Mouse (Mus musculus): Measurements from ENCODE around the gene Zfp579.

Gene Zfp579

DNA sequence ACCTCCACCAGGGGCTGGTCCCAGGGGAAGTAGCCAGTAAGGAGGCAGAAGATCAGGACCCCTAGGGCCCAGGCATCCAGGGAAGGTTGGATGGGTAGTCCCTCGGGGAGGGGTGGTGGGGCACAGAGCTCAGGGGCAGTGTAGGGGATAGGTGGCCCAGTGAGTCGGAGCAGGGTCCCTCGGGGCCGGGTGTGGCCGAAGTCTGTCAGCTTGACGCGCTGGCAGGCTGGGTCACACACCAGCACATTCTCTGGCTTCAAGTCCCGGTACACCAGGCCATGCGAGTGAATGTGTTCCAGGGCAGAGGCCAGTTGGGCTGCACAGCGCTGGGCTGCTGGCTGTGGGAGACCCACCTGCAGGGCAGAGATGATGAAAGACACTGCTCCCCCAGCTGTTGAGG is 38.6 kb downstream of the Zfp579 start:
- DNase-seq, result peak; percentile 90

DNA sequence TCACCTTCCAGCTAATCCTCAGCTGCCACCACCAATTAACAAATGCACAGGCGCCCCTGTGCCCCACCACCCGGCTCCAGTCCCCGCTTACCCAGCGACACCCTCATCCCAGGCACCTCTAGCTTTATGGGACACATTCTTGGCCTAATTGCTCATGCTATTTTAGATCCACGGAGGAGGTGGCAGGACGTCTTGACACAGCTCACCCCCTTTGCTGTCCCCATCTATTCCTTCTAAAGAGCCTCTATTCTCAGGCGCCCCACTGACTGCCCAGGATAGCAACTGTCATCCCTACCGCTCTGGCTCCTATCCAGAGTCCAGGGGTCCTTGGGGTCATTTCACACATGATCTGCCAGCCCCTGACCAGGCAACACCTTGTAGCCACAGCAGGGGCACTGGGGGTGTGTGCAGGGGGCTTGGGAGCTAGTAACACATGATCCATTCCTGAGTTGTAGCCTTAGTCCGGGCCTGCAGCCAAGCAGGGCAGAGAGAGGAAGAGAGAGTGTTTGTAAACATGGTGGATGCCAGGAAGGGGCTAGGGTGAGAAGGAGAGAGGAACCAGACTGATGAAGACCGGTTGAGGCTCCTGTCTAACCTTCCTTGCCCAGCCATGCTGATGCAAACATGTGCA is 42.0 kb downstream of the Zfp579 start:
- DNase-seq, result peak; percentile 96

DNA sequence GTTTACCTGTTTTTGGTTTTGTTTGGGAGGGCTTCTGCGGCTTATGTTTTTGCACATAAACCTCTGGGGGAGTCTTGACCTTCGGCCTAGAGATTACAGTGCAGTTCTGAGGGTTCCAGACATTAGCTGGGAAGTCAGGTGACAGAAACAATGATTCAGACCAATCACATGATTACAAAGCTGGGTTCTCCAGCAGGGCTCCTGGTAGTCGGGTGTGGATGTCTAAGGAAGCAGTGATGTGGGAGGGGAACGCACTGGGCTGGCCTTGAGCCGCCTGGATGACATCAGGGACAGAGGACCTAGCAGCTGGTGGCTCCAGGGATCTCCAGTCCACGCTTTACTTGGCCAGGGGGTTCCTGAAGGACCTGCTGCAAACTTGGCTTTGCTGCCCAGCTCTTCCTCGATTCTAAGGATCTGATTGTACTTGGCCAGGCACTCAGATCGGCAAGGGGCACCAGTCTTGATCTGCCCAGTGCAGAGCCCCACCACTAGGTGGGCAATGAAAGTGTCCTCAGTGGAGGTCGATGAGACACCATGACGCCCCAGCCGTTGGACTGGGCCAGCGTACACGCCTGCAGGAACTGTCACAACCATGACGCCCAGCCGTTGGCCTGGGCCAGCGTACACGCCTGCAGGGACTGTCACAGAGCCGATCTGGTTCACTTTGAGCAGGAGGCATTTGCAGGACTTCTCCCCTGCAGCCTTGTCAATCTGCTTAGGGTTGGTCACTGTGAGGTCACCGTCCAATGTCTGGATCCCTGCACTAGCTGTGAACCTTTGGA is 45.2 kb downstream of the Zfp579 start:
- peak; percentile 98 for DNase-seq

DNA sequence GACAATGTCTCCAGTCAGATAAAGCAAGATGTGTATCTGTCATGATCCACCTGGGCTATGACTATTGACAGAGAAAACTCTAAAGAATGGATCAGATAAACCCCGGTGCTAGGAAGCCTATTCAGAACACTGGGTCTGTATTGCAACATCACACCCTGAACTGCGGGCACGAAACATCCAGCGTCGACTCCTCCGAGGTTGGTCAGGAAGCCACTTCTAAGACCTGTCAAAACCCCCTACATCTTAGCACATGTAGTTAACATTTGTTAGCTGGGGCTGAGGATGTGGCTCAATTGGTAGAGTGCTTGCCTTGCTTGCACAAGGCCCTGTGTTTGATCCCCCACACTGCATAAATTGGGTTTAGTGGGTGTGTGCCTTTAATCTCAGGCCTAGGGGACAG is 47.6 kb downstream of the Zfp579 start:
- DNase-seq, result no peak

DNA sequence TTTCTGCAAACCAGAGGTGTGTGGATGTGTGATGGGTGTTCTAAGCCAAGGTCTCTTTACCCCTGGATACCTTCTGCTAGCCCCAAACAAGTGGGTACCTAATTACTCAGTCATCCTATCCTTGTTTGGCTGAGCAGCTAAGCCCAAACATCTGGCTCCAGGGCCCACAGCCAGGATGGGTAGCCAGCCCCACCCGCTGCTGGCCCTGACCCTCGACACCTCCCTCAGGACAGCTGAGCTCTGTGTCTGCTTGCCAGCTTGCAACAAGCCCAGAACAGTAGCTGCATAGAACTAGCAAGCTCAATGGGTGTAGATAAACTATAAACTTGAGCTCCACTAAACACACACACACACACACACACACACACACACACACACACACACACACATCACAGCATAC is 48.1 kb downstream of the Zfp579 start:
- peak; percentile 98 for DNase-seq

DNA sequence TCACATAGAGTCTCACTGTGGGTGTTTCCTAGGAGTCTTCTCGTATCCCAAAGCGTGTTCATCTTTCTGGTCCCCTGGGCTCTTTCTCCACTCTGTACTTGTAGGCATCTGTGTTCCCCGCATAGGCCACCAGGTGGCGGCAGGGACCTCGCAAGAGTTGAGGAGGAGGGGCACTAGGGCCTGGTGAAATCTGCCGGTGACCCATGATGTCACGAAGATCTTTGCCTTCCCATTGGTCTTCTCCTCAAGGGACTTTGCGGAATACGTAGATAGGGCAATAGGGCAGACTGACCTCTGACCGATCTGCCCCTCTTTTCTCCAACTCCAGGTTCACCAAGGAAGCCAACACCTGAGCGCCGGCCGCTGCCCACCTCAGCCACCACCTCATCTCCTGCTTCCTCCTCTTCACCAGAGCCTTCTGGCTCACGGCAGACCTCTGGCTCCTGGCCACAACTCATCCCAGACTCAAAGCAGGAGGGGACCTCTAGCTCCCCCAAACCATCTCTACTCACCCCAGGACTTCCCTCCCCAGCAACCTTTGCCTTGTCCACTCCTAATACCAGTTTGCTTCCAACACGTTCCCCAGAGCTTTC is 52.6 kb downstream of the Zfp579 start:
- DNase-seq, result peak; percentile 99

DNA sequence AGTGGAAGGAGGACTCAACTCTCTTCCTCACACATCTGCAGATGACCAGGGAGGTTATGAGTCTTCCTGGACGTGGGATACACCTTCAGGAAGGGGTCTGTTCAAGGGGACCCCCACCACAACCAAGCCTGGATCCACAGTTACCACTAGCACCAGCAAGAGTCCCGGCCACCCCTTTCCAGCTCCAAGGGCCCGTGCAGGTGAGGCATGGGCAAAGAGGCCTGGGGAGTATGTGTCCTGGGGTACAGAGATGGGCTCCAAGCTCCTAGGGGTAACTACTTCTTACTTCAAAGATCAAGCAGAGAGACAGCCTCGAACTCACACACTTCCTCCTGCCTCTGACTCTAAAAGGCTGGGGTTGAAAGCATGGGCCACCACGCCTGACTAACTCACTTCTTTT is 53.3 kb downstream of the Zfp579 start:
- DNase-seq, result peak; percentile 93

DNA sequence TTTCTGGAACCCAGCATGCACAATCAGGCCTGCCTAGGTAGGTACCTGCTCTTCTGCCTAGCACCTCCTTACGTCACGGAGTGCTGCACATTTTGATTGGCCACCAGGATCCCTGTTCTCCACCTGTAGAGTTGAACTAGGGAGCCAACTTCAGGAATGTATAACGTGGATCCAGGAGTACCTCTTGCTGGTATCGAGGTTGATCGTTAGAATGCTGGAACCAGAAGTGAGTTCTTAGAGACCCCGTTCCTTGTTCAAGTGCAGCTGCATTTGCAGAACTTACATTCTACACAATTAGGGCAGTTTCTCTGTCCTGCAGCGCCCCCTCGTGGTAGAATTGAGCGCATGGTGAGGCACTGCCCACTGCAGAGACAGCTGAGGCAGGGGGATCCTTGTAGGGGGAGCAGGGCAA is 55.9 kb downstream of the Zfp579 start:
- DNase-seq, result peak; percentile 97

DNA sequence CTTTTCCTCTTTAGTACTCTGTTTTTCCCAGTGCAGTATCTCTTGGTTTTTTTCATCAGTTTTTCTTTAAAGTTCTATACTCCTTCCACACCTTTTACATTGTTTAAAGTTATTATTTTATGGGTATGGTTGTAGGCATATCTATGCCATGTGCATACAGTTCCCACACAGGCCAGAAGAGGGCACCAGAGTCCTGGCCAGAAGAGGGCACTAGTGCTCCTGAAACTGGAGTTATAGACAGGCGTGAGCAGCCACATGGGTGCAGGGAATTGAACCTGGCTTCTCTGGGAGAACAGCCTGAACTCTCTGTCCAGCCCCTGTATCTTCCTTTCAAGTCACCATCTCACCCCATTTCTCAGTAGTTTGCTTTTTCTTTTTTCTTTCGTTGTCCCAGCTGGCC is 57.5 kb downstream of the Zfp579 start:
- peak; percentile 94 for DNase-seq

DNA sequence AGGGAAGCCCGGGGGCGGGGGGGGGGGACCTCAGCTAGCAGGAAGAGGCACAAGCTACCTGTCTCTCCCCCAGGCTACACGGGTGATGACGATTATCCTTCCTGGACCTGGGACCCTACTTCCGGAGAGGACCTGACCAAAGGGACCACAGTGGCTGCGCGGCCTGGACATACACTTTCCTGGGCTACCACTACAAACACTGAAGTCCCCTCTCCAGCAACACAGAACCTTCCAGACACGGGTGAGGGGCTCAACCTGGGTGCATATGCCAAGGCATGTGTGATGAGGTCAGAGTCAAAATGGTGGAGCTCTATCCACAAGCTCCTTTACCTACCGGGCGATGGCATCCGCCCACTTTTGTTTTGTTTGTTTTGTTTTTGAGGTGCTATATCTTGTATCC is 58.6 kb downstream of the Zfp579 start:
- DNase-seq, result peak; percentile 90

DNA sequence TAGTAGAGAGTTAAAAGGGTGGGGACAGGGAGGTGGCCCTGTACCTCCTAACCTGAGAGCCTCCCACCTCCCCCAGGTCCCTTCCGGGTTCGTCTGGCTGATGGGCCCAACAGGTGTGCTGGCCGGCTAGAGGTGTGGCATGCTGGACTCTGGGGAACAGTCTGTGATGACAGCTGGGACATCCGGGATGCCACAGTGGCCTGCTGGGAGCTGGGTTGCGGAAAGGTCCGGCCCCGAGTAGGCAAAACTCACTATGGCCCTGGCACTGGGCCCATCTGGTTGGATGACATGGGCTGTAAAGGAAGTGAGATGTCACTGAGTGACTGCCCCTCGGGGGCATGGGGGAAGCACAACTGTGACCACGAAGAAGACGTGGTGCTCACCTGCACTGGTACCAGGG is 59.1 kb downstream of the Zfp579 start:
- peak; percentile 86 for DNase-seq

DNA sequence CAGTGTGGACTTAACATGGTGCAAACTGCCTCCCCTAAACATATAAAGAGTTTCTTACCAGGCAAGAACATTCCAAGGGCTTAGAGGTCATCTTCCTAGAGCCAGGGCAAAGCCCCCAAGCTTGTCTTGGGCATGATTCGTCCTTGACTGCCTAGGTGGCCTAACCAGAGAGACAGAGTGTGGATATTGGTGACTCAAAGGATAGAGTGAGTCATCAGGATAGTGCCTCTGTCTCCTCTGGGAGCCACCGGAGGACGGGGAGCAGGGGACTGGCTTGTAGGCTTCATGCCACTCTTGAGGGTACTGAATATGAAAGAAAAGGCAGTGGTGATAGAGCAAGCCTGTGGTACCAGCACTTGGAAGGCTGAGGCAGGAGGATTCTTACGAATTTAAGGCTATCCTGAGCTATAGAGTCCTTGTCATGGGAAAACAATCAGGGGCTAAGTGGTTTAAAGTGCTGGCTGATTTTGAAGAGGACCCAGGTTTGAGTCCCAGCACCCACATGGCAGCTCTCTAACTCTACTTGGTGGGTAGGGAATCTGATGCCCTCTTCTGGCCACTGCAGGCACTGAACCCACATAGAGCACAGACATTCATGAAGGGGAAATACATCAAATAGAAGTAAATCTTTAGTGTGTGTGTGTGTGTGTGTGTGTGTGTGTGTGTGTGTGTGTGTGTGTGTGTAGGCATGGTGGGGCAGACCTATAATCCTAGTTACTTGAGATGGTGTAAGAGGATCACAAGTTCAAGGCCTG is 61.6 kb downstream of the Zfp579 start:
- no peak for DNase-seq

Measured in heart, adult 11 months (tissue).